Mouse (Mus musculus): ENCODE results near the gene Chrna4.

GRCm38 (mm10) chr2:181083945-181084344, 40.6 kb upstream of the Chrna4 start:
- TF ChIP-seq POLR2A (IDR thresholded peaks at IDR 0.05; ENCODE audit: control insufficient read depth, low read depth, low read length) (no peak), CTCF (IDR thresholded peaks at IDR 0.05; ENCODE audit: control insufficient read depth, insufficient read depth, insufficient replicate concordance, low read depth, low read length) (no peak)

Data from testis, adult 2 months (tissue).